Mouse (Mus musculus) kidney, embryonic 15.5 days (tissue): ENCODE measurements around the gene Cyb5r4. TPM values are rescaled to one million over a fixed set of nuclear protein-coding genes. Genes with fewer than 3 reads are reported as not detected.
"Not testable (repeated sequence)": the region's sequence is repeated elsewhere in the genome, so short reads cannot be mapped to it uniquely, and the experiment has no call there.

Experiments
- ATAC-seq: fragments of 200-750 bp; cut with Nextera tagmentation; replicated peaks from 2 replicates; pipeline ENCODE4 v1.8.0; 2017; ENCODE audit warnings: moderate TSS enrichment; ENCODE audit not compliant: low FRiP score
- H3K27ac ChIP-seq: fragments of 300-500 bp; sonication (generic); 2 replicates; pipeline ENCODE4 v1.5.1; 2015; ENCODE audit warnings: mild to moderate bottlenecking, inconsistent platforms
- H3K27me3 ChIP-seq: fragments of 300-500 bp; sonication (generic); 2 replicates; pipeline ENCODE4 v1.6.1; 2015; ENCODE audit warnings: inconsistent platforms
- H3K36me3 ChIP-seq: fragments of 300-500 bp; sonication (generic); 2 replicates; pipeline ENCODE4 v1.6.1; 2015; ENCODE audit warnings: inconsistent platforms
- H3K4me1 ChIP-seq: fragments of 300-500 bp; sonication (generic); 2 replicates; pipeline ENCODE4 v1.6.1; 2015; ENCODE audit warnings: inconsistent platforms
- H3K4me2 ChIP-seq: fragments of 300-500 bp; sonication (generic); 2 replicates; pipeline ENCODE4 v1.6.1; 2015; ENCODE audit warnings: moderate library complexity, mild to moderate bottlenecking, inconsistent platforms
- H3K4me3 ChIP-seq: fragments of 300-500 bp; sonication (generic); replicated peaks from 2 replicates; pipeline ENCODE4 v1.5.1; 2015; ENCODE audit warnings: mild to moderate bottlenecking, inconsistent platforms
- H3K9ac ChIP-seq: fragments of 300-500 bp; sonication (generic); 2 replicates; pipeline ENCODE4 v1.6.1; 2015; ENCODE audit warnings: mild to moderate bottlenecking, inconsistent platforms
- H3K9me3 ChIP-seq: fragments of 300-500 bp; sonication (generic); replicated peaks from 2 replicates; pipeline ENCODE4 v1.6.1; 2016; ENCODE audit warnings: inconsistent platforms
- WGBS: fragments of 180-500 bp; shearing (Covaris S2); methylation state at CpG from one replicate; pipeline ENCODE4 v1.1.7; 2015; ENCODE audit warnings: mixed read lengths; 5-methylcytosine and 5-hydroxymethylcytosine counted together
- polyA plus RNA-seq: library from polyadenylated mRNA; unstranded; fragments of >200 nt; fragmentation: Nextera tagmentation; extraction: Ambion mirVana; gene quantifications from 2 replicates; pipeline ENCODE4 v1.2.1, GENCODE M21; 2015

Cyb5r4 gene
- 66.3 and 71.7 TPM in 2 replicates for polyA plus RNA-seq

DNA sequence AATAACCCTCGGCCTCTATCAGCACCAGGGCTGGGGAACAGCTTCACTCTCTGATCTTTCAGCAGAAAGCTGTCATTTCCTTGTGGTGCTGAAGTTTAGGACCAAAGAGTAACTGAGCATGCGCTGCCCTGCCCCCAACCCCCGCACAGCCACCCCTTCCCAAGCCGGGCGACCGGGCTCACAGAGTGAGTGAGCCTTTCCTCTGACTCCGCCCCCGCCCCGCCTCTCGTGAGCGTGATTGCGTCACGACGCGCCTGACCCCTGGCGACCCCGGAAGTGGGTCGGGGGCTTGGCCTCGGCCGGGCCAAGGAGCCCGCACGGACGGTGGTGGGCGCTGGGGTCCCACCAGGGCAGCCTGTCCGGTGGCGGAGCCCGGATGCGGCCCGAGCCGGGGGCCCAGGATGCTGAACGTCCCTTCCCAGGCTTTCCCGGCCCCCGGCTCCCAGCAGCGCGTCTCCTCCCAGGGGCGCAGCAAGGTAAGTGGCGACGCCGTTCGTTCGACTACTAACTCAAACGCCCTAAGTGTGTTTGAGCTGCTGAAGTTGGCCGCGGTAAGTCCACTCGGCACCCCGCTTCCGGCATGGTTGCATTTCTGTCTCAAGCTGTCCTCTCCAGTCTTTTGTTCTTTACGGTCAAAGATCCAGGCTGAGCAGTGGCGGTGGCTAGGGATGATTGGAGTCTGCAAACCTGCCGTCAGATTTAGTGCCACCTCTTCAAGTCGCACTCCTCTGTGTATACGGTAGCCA is at the start of gene Cyb5r4:
Gene Cyb5r4, plus strand, starts transcription at position 237 of the 746 bp plus-strand sequence.
- peak within 1 kb of the TSS; percentile 75 for H3K9ac ChIP-seq
- peak within 1 kb of the TSS; percentile 74 for H3K27ac ChIP-seq
- under 1% methylated on average over 52 of the region's 52 CpGs for WGBS
- H3K4me1 ChIP-seq, result peaks cover 11% of the 10 kb centered on the region
- H3K9me3 ChIP-seq, result no peaks in the 10 kb centered on the region
- no peaks in the 10 kb centered on the region for H3K36me3 ChIP-seq
- peaks cover 10% of the 10 kb centered on the region for H3K27me3 ChIP-seq
- ATAC-seq, result peak; percentile 100
- H3K4me3 ChIP-seq, result peak within 1 kb of the TSS; percentile 86
- peak within 1 kb of the TSS; percentile 61 for H3K4me2 ChIP-seq

DNA sequence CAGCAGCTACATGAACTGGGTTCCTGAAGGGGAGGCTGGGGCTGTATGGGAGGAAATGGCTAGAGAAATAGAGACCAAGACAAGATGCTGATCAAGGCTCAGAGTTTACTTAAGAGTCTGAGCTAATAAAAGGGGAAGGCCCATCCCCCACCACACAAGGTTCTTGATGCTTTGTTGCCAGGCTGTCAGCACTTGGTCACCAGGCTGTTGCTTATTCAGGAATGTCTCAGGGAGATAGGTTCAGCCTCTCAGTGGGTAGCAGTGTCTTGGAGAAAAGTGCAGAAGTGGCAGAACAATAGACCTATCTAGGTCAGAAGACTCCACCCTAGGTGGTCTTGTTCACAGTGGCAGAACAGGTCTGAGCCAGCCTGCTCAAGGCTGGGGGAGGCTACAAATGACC is 49.3 kb upstream of the Cyb5r4 start:
- H3K36me3 ChIP-seq, H3K27me3 ChIP-seq, H3K27ac ChIP-seq, H3K4me1 ChIP-seq, H3K4me2 ChIP-seq, H3K4me3 ChIP-seq, ATAC-seq, H3K9ac ChIP-seq, H3K9me3 ChIP-seq: not testable (repeated sequence)

DNA sequence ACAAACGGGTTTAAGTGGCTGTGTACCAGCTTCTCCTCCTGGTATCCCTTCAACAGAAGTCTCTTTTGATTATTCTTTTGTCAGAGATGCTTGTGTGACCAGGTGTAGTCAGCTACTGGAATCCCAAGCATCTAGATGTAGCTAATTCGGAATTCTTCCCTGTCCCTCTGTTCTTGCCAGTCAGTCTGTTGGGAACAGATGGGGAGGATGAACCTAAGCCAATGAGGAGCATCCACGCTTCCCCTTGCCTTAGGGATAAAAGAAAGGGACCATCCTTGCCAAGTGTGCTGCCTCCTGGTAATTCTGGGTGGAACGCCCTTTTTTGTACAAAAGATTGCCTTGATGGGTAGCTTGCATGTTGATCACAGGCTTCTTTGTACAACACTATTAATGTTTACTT is 48.3 kb upstream of the Cyb5r4 start:
- 81% methylated on average over 4 of the region's 4 CpGs for WGBS
- Histone ChIP-seq H3K27me3 (no peaks in the 10 kb centered on the region), H3K36me3 (no peaks in the 10 kb centered on the region), H3K27ac (no peak overlapping the region), H3K4me3 (no peak overlapping the region), H3K9me3 (no peaks in the 10 kb centered on the region), H3K9ac (no peak overlapping the region), H3K4me2 (no peak overlapping the region), H3K4me1 (no peaks in the 10 kb centered on the region)
- no peak for ATAC-seq

DNA sequence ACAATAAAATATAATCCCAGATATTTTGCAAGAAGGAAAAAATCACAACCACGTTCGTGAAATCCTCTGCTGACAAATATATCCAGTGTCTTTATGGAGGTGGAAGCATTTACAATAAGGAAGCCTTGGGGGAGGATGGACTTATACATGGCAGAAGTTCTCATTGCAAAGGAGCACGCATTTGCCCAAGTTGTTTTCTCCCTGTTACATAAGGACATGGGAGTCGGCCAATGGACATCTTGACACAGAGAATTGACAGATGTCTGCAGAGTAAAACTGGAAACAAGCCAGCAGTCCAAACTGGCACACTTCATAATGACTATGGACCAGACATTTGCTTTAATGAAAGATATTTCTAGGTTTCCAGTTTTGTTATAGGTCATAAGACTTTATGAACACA is 44.9 kb upstream of the Cyb5r4 start:
- ATAC-seq, result no peak
- Histone ChIP-seq H3K9me3 (no peaks in the 10 kb centered on the region), H3K4me1 (no peaks in the 10 kb centered on the region), H3K36me3 (no peaks in the 10 kb centered on the region), H3K4me2 (no peak overlapping the region), H3K27ac (no peak overlapping the region), H3K4me3 (no peak overlapping the region), H3K27me3 (no peaks in the 10 kb centered on the region; the same call in 1 of the 2 replicates), H3K9ac (no peak overlapping the region)
- WGBS, result 79% methylated on average over 4 of the region's 4 CpGs

- H3K27me3 ChIP-seq, result no peaks in the 10 kb centered on the region; the same call in 1 of the 2 replicates
- H3K9me3 ChIP-seq, result no peaks in the 10 kb centered on the region
- H3K4me1 ChIP-seq, result no peaks in the 10 kb centered on the region
- no peak for ATAC-seq
- no peak overlapping the region for H3K4me3 ChIP-seq
- no peak overlapping the region for H3K27ac ChIP-seq
- no peaks in the 10 kb centered on the region for H3K36me3 ChIP-seq
- no peak overlapping the region for H3K9ac ChIP-seq
- no peak overlapping the region for H3K4me2 ChIP-seq
- WGBS, result 62% methylated on average over 7 of the region's 7 CpGs
These were observed 43.4 kb upstream of the Cyb5r4 start for GRCm38 (mm10) chr9:86978257-86978907.

GRCm38 (mm10) chr9:86980048-86980447 is 41.8 kb upstream of the Cyb5r4 start:
- Histone ChIP-seq H3K27me3 (no peaks in the 10 kb centered on the region; the same call in 1 of the 2 replicates), H3K4me1 (0 out of 2 replicates have a peak, but pooled peaks cover 4% of the 10 kb centered on the region), H3K9me3 (no peaks in the 10 kb centered on the region), H3K27ac (no peak overlapping the region), H3K9ac (no peak overlapping the region), H3K4me2 (no peak overlapping the region), H3K4me3 (no peak overlapping the region), H3K36me3 (no peaks in the 10 kb centered on the region)
- ATAC-seq, result no peak

DNA sequence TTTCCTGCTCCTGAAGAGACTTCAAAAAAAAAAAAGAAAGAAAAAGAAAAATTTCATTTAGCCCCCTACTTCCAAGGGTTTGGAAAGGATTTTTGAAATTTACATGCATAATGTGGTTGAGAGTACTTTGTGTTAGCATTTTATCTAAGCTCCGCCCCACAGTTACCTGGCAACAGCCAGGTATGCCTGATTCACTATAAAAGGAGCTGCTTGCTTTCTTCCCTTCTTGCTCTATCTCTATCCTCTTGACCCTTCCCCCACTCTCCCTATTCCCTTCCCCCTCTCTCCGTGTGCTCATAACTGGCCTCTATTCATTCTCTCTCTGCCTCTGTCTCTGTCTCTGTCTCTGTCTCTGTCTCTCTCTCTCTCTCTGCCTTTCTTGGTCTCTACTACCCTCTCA is 40.9 kb upstream of the Cyb5r4 start:
- no peak for ATAC-seq
- WGBS, result 64% methylated on average over 2 of the region's 2 CpGs

DNA sequence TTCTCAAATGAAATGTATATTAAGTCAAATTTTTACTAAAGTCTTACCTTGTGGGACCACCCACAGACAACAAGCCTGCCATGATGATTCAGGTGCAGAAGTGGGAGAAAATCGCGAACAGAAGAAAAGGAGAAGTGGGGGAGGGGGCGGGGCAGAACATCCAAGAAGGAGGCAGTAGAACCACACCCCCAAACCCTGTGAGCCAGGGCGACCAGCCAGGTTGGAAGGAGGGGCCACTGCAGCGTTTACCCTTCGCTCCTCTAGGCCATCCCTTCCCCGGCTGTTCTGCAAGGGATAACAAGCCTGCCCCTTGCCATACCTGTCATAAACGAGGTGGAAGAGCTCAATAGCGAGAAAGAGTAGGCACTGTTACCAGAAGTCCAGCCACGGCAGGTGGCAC is 40.3 kb upstream of the Cyb5r4 start:
- no peak overlapping the region for H3K4me2 ChIP-seq
- H3K9ac ChIP-seq, result no peak overlapping the region
- no peak overlapping the region for H3K27ac ChIP-seq
- no peak overlapping the region for H3K4me3 ChIP-seq
- 28% methylated on average over 10 of the region's 10 CpGs for WGBS
- no peaks in the 10 kb centered on the region for H3K9me3 ChIP-seq
- H3K27me3 ChIP-seq, result no peaks in the 10 kb centered on the region; the same call in 1 of the 2 replicates
- H3K4me1 ChIP-seq, result peaks cover 7% of the 10 kb centered on the region; the same call in 1 of the 2 replicates
- 0 out of 2 replicates have a peak, but pooled peaks have one; percentile 26 for ATAC-seq
- H3K36me3 ChIP-seq, result no peaks in the 10 kb centered on the region

More for the DNA sequence above, 40.9 kb upstream of the Cyb5r4 start:
- H3K4me3 ChIP-seq, result no peak overlapping the region
- no peaks in the 10 kb centered on the region; the same call in 1 of the 2 replicates for H3K27me3 ChIP-seq
- no peaks in the 10 kb centered on the region for H3K9me3 ChIP-seq
- no peak overlapping the region for H3K27ac ChIP-seq
- H3K4me2 ChIP-seq, result no peak overlapping the region
- H3K4me1 ChIP-seq, result peaks cover 7% of the 10 kb centered on the region; the same call in 1 of the 2 replicates
- no peak overlapping the region for H3K9ac ChIP-seq
- no peaks in the 10 kb centered on the region for H3K36me3 ChIP-seq

DNA sequence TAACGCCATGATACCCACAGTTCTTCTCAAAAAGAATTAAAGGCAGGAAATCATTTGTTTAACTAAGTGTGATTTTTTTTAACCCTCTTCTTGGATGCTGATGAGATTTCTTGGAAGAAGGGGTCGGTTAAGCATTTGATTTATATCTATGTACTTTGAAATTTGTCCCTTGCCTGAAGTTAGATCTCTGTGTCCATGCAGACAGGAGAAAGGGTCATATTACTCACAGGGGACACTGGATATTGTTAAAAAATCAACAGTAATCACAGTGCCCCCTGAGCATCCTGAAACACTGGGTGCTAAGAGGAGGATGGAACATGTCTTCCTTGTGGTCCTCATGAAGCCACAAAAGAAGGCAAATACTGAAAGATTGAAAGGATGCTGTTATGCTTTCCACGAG is 37.2 kb upstream of the Cyb5r4 start:
- Histone ChIP-seq H3K9ac (no peak overlapping the region), H3K27ac (peak overlapping the region; percentile 74), H3K4me2 (peak overlapping the region; percentile 9; the same call in 1 of the 2 replicates), H3K4me1 (peaks cover 7% of the 10 kb centered on the region; the same call in 1 of the 2 replicates), H3K4me3 (no peak overlapping the region), H3K27me3 (no peaks in the 10 kb centered on the region; the same call in 1 of the 2 replicates), H3K36me3 (no peaks in the 10 kb centered on the region), H3K9me3 (no peaks in the 10 kb centered on the region)
- WGBS, result 26% methylated on average over 3 of the region's 3 CpGs
- peak; percentile 59 for ATAC-seq

- H3K27ac ChIP-seq, result peak overlapping the region; percentile 74
- WGBS, result 25% methylated on average over 6 of the region's 6 CpGs
- ATAC-seq, result peak; percentile 65
These were observed 36.7 kb upstream of the Cyb5r4 start for GRCm38 (mm10) chr9:86985105-86985504.

GRCm38 (mm10) chr9:86986703-86987296 is 35.0 kb upstream of the Cyb5r4 start:
- Histone ChIP-seq H3K27me3 (no peaks in the 10 kb centered on the region), H3K27ac (peak overlapping the region; percentile 48), H3K4me2 (no peak overlapping the region), H3K36me3 (no peaks in the 10 kb centered on the region), H3K4me3 (no peak overlapping the region), H3K4me1 (peaks cover 7% of the 10 kb centered on the region; the same call in 1 of the 2 replicates), H3K9ac (no peak overlapping the region), H3K9me3 (no peaks in the 10 kb centered on the region)
- ATAC-seq, result peak; percentile 69
- WGBS, result 18% methylated on average over 7 of the region's 7 CpGs

More at GRCm38 (mm10) chr9:86985105-86985504, 36.7 kb upstream of the Cyb5r4 start:
- peak overlapping the region; percentile 9; the same call in 1 of the 2 replicates for H3K4me2 ChIP-seq
- H3K36me3 ChIP-seq, result no peaks in the 10 kb centered on the region
- peaks cover 7% of the 10 kb centered on the region; the same call in 1 of the 2 replicates for H3K4me1 ChIP-seq
- H3K4me3 ChIP-seq, result no peak overlapping the region
- no peaks in the 10 kb centered on the region for H3K9me3 ChIP-seq
- no peak overlapping the region for H3K9ac ChIP-seq
- no peaks in the 10 kb centered on the region; the same call in 1 of the 2 replicates for H3K27me3 ChIP-seq

DNA sequence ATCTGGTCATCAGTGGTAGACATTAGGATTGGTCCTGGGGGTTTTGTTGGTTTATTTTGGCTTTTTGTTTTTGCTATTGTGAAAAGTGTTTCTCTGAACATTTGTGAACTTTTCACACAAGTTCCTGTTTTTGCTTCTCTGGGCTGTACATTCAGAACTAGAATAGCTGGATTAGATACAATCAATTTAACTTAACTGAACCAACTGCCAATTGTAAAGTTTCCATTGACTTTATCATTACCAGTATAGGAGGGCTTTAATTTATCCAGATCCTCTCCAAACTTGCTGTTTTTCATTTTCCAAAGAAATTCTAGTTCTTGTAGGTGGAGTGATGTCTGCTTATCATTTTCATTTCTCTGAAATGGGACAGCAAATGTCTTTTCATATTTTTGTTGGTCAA is 32.0 kb upstream of the Cyb5r4 start:
- peaks cover 5% of the 10 kb centered on the region; the same call in 1 of the 2 replicates for H3K4me1 ChIP-seq
- no peak for ATAC-seq

More for the DNA sequence above, 32.0 kb upstream of the Cyb5r4 start:
- Histone ChIP-seq H3K4me2 (no peak overlapping the region), H3K36me3 (no peaks in the 10 kb centered on the region), H3K9me3 (no peaks in the 10 kb centered on the region), H3K4me3 (no peak overlapping the region), H3K9ac (no peak overlapping the region), H3K27me3 (no peaks in the 10 kb centered on the region), H3K27ac (no peak overlapping the region)
